Mouse (Mus musculus) lung, postnatal 0 days (tissue): Measurements from ENCODE around the gene Megf6. TPM values are rescaled to one million over a fixed set of nuclear protein-coding genes. Genes with fewer than 3 reads are reported as not detected.

Experiments used
- ATAC-seq: fragments of 200-750 bp; cut with Nextera tagmentation; 2 replicates; pipeline ENCODE4 v1.8.0; 2017; ENCODE audit warnings: moderate library complexity
- DNase-seq: peaks from one replicate; pipeline ENCODE4 v3.0.0-alpha.2; 2016; ENCODE audit warnings: low spot score
- H3K27ac ChIP-seq: fragments of 300-500 bp; sonication (generic); 2 replicates; pipeline ENCODE4 v1.5.1; 2014; ENCODE audit warnings: antibody characterized with exemption, mild to moderate bottlenecking, low read length, mixed read lengths
- H3K27me3 ChIP-seq: fragments of 300-500 bp; sonication (generic); replicated peaks from 2 replicates; pipeline ENCODE4 v1.6.1; 2014; ENCODE audit warnings: low read length, mixed read lengths; ENCODE audit not compliant: insufficient read depth
- H3K36me3 ChIP-seq: fragments of 300-500 bp; sonication (generic); 2 replicates; pipeline ENCODE4 v1.6.1; 2014; ENCODE audit warnings: low read length, mixed read lengths; ENCODE audit not compliant: insufficient read depth
- H3K4me1 ChIP-seq: fragments of 300-500 bp; sonication (generic); 2 replicates; pipeline ENCODE4 v1.6.1; 2014; ENCODE audit warnings: antibody characterized with exemption, low read depth, low read length, mixed read lengths; ENCODE audit not compliant: insufficient read depth
- H3K4me2 ChIP-seq: fragments of 300-500 bp; sonication (generic); replicated peaks from 2 replicates; pipeline ENCODE4 v1.6.1; 2014; ENCODE audit warnings: low read depth, mild to moderate bottlenecking, low read length, moderate library complexity, mixed read lengths
- H3K4me3 ChIP-seq: fragments of 300-500 bp; sonication (generic); 2 replicates; pipeline ENCODE4 v1.5.1; 2014; ENCODE audit warnings: low read depth, low read length
- H3K9ac ChIP-seq: fragments of 300-500 bp; sonication (generic); replicated peaks from 2 replicates; pipeline ENCODE4 v1.6.1; 2014; ENCODE audit warnings: low read depth, mild to moderate bottlenecking
- H3K9me3 ChIP-seq: fragments of 300-500 bp; sonication (generic); 2 replicates; pipeline ENCODE4 v1.6.1; 2016; ENCODE audit warnings: low read length, mixed read lengths
- CTCF ChIP-seq: IDR thresholded peaks from 2 replicates; pipeline ENCODE4 v1.5.1; 2016; ENCODE audit warnings: antibody characterized with exemption, mild to moderate bottlenecking
- EP300 ChIP-seq: IDR thresholded peaks from 2 replicates; pipeline ENCODE4 v1.6.1; 2016; ENCODE audit warnings: antibody characterized with exemption, mild to moderate bottlenecking, control low read depth
- WGBS: fragments of 180-500 bp; shearing (Covaris S2); extraction: QIAGEN DNeasy Blood & Tissue Kit; methylation state at CpG from one replicate; pipeline ENCODE4 v1.1.7; 2014; 5-methylcytosine and 5-hydroxymethylcytosine counted together
- polyA plus RNA-seq: library from polyadenylated mRNA; unstranded; fragments of >200 nt; fragmentation: Nextera tagmentation; extraction: Ambion mirVana; gene quantifications from 2 replicates; pipeline ENCODE4 v1.2.1, GENCODE M21; 2015

The Megf6 gene
- polyA plus RNA-seq, 1 experiment from 2014 or later: 25.5 TPM

- WGBS: 2% methylated on average over 40 of the region's 46 CpGs
- peaks cover 22% of the 10 kb centered on the region for H3K4me1 ChIP-seq
- H3K4me2 ChIP-seq: peak overlapping the region; percentile 94
- TF ChIP-seq EP300: no peak
- TF ChIP-seq CTCF: no peak
- H3K27me3 ChIP-seq: peaks cover 43% of the 10 kb centered on the region
- H3K4me3 ChIP-seq: peak overlapping the region; percentile 57
- DNase-seq: no peak
- no peak overlapping the region for H3K27ac ChIP-seq
- no peaks in the 10 kb centered on the region for H3K9me3 ChIP-seq
- ATAC-seq: no peak
- 0 out of 2 replicates have a peak overlapping the region, but pooled peaks have one; percentile 8 for H3K9ac ChIP-seq
- no peaks in the 10 kb centered on the region for H3K36me3 ChIP-seq
Measured at GRCm38 (mm10) chr4:154140213-154141008, 30.1 kb upstream of the Megf6 start.

GRCm38 (mm10) chr4:154141009-154141867 lies 29.3 kb upstream of the Megf6 start:
- Histone ChIP-seq H3K36me3 (no peaks in the 10 kb centered on the region), H3K9me3 (no peaks in the 10 kb centered on the region), H3K4me1 (peaks cover 22% of the 10 kb centered on the region), H3K27ac (no peak overlapping the region), H3K4me2 (peak overlapping the region; percentile 94), H3K9ac (no peak overlapping the region), H3K4me3 (peak overlapping the region; percentile 73; the same call in 1 of the 2 replicates), H3K27me3 (peaks cover 43% of the 10 kb centered on the region)
- no peak for ATAC-seq
- no peak for DNase-seq
- 2% methylated on average over 42 of the region's 42 CpGs for WGBS
- no peak for TF ChIP-seq CTCF
- TF ChIP-seq EP300: no peak

- H3K36me3 ChIP-seq: no peaks in the 10 kb centered on the region
- H3K27ac ChIP-seq: peak within 1 kb of the TSS; percentile 73
- DNase-seq (peak; percentile 96), ATAC-seq (peak; percentile 97)
- H3K9ac ChIP-seq: peak within 1 kb of the TSS; percentile 63
- peaks cover 22% of the 10 kb centered on the region for H3K4me1 ChIP-seq
- WGBS: 1% methylated on average over 49 of the region's 49 CpGs
- H3K9me3 ChIP-seq: no peaks in the 10 kb centered on the region
- peak within 1 kb of the TSS; percentile 73 for H3K4me3 ChIP-seq
- peak within 1 kb of the TSS; percentile 88 for H3K4me2 ChIP-seq
- peaks cover 42% of the 10 kb centered on the region for H3K27me3 ChIP-seq
- TF ChIP-seq CTCF (no peak), EP300 (no peak)
Measured at GRCm38 (mm10) chr4:154142211-154143040, 28.1 kb upstream of the Megf6 start, which contains the start of gene Wrap73. Gene Wrap73, plus strand, starts transcription at chr4:154142372.

GRCm38 (mm10) chr4:154144712-154145111 lies 25.8 kb upstream of the Megf6 start:
- WGBS: 78% methylated on average over 3 of the region's 3 CpGs
- Histone ChIP-seq H3K27me3 (peaks cover 20% of the 10 kb centered on the region), H3K36me3 (no peaks in the 10 kb centered on the region), H3K27ac (no peak overlapping the region), H3K4me2 (no peak overlapping the region), H3K4me1 (peaks cover 18% of the 10 kb centered on the region), H3K4me3 (no peak overlapping the region), H3K9me3 (no peaks in the 10 kb centered on the region), H3K9ac (no peak overlapping the region)
- TF ChIP-seq CTCF: 0 out of 2 replicates have a peak, but pooled peaks have one; percentile 2
- TF ChIP-seq EP300: no peak
- ATAC-seq (no peak), DNase-seq (no peak)

- H3K9ac ChIP-seq: no peak overlapping the region
- ATAC-seq: no peak
- H3K4me3 ChIP-seq: no peak overlapping the region
- H3K27ac ChIP-seq: no peak overlapping the region
- H3K4me2 ChIP-seq: no peak overlapping the region
- 73% methylated on average over 10 of the region's 10 CpGs for WGBS
- TF ChIP-seq EP300 (no peak), CTCF (no peak)
- H3K9me3 ChIP-seq: no peaks in the 10 kb centered on the region
- H3K27me3 ChIP-seq: peaks cover 4% of the 10 kb centered on the region; the same call in 1 of the 2 replicates
- no peak for DNase-seq
- peaks cover 7% of the 10 kb centered on the region; the same call in 1 of the 2 replicates for H3K4me1 ChIP-seq
- no peaks in the 10 kb centered on the region for H3K36me3 ChIP-seq
Measured at GRCm38 (mm10) chr4:154146342-154146741, 24.2 kb upstream of the Megf6 start.
